Mouse (Mus musculus) bone marrow macrophage, adult 2 months (primary cell): ENCODE results near the gene Frmd4a.

ENCODE experiments used
- CTCF ChIP-seq: IDR thresholded peaks from 2 replicates; pipeline ENCODE4 v1.5.1; 2012; ENCODE audit warnings: low read depth, mild to moderate bottlenecking, low read length, moderate library complexity
- POLR2A ChIP-seq: IDR thresholded peaks from 2 replicates; pipeline ENCODE4 v1.6.1; 2012; ENCODE audit warnings: mild to moderate bottlenecking, low read depth, low read length, borderline replicate concordance

- TF ChIP-seq POLR2A = no peak
- no peak for TF ChIP-seq CTCF
Measured at GRCm38 (mm10) chr2:4370499-4370898, 353.0 kb downstream of the Frmd4a start.
